Mouse (Mus musculus) limb, embryonic 13.5 days (tissue): ENCODE measurements around the gene Htr2c. TPM values are rescaled to one million over a fixed set of nuclear protein-coding genes. Genes with fewer than 3 reads are reported as not detected.

Experiments used
- ATAC-seq: fragments of 200-750 bp; cut with Nextera tagmentation; 2 replicates; pipeline ENCODE4 v1.8.0; 2017; ENCODE audit warnings: low read depth, moderate number of reproducible peaks, moderate TSS enrichment; ENCODE audit not compliant: low FRiP score
- H3K27ac ChIP-seq: fragments of 300-500 bp; sonication (generic); 2 replicates; pipeline ENCODE4 v1.5.1; 2015; ENCODE audit warnings: inconsistent platforms, mild to moderate bottlenecking, moderate library complexity
- H3K27me3 ChIP-seq: fragments of 300-500 bp; sonication (generic); 2 replicates; pipeline ENCODE4 v1.6.1; 2015; ENCODE audit warnings: mild to moderate bottlenecking, inconsistent platforms
- H3K36me3 ChIP-seq: fragments of 300-500 bp; sonication (generic); 2 replicates; pipeline ENCODE4 v1.6.1; 2015; ENCODE audit warnings: inconsistent platforms, mild to moderate bottlenecking, moderate library complexity
- H3K4me1 ChIP-seq: fragments of 300-500 bp; sonication (generic); 2 replicates; pipeline ENCODE4 v1.6.1; 2015; ENCODE audit warnings: inconsistent platforms
- H3K4me2 ChIP-seq: fragments of 300-500 bp; sonication (generic); replicated peaks from 2 replicates; pipeline ENCODE4 v1.6.1; 2015; ENCODE audit warnings: inconsistent platforms, mild to moderate bottlenecking, moderate library complexity
- H3K4me3 ChIP-seq: fragments of 300-500 bp; sonication (generic); 2 replicates; pipeline ENCODE4 v1.5.1; 2015; ENCODE audit warnings: moderate library complexity, mild to moderate bottlenecking, inconsistent platforms
- H3K9ac ChIP-seq: fragments of 300-500 bp; sonication (generic); 2 replicates; pipeline ENCODE4 v1.6.1; 2015; ENCODE audit warnings: mild to moderate bottlenecking, inconsistent platforms
- H3K9me3 ChIP-seq: fragments of 300-500 bp; sonication (generic); 2 replicates; pipeline ENCODE4 v1.6.1; 2016; ENCODE audit warnings: inconsistent platforms
- WGBS: fragments of 180-500 bp; shearing (Covaris S2); methylation state at CpG from one replicate; pipeline ENCODE4 v1.1.7; 2015; 5-methylcytosine and 5-hydroxymethylcytosine counted together
- polyA plus RNA-seq: library from polyadenylated mRNA; unstranded; fragments of >200 nt; fragmentation: Nextera tagmentation; extraction: Ambion mirVana; gene quantifications from 2 replicates; pipeline ENCODE4 v1.2.1, GENCODE M21; 2015

The Htr2c gene
- 0.10 and 0.15 TPM in 2 replicates for polyA plus RNA-seq

DNA sequence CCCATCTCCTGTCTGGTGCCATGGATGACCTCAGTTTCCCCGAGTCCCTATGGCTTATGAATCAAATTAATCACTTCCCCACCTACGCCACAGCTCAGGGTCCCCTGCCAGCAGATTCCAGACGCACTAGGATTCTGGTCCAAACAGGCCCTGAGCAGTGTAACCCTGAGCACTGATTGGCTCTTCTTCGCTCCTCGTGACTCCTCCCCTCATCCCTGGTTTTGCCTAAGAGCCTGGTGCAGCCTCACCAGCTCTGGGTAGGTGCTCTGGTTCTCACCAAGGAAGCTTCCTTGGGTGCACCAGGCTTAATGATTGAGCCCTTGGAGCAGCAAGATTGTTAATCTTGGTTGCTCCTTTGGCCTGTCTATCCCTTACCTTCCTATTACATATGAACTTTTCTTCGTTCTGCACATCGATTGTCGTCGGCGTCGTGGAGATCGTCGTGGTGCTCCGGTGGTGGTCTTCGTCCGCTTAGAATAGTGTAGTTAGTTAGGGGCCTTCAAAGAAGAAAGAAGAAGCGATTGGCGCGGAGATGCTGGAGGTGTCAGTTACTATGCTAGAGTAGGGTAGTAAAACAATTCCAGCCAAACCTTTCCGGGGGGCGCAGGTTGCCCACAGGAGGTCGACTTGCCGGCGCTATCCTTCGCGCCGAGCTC, at the start of gene Htr2c:
Htr2c (plus strand) TSS at position 256 of the 656 bp plus-strand sequence.
- H3K27ac ChIP-seq = no peak within 1 kb of the TSS
- peaks cover 53% of the 10 kb centered on the region for H3K27me3 ChIP-seq
- H3K9me3 ChIP-seq = no peaks in the 10 kb centered on the region
- 0 out of 2 replicates have a peak, but pooled peaks have one; percentile 48 for ATAC-seq
- no peak within 1 kb of the TSS for H3K9ac ChIP-seq
- WGBS = 20% methylated on average over 27 of the region's 27 CpGs
- H3K36me3 ChIP-seq = no peaks in the 10 kb centered on the region
- no peaks in the 10 kb centered on the region for H3K4me1 ChIP-seq
- H3K4me3 ChIP-seq = peak within 1 kb of the TSS; percentile 35
- peak within 1 kb of the TSS; percentile 62 for H3K4me2 ChIP-seq

DNA sequence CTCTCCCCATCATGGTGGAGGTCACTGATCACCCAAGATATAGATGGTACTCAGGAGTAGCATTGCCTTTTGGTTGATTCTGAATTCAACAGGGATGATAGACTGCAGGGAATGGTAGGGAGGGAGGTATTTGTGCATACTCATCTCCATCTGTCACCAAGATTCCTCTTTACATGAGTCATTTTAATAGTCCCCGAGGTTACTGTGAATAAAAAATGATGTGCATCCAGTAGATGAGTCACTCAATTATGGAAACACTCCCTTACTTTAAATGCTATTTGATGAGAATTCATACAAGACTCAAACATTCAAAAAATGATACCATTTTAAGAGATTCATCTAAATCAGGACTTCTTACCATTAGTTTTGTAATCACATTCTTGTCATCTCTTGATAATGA, 34.1 kb upstream of the Htr2c start:
- H3K27ac ChIP-seq = no peak overlapping the region

DNA sequence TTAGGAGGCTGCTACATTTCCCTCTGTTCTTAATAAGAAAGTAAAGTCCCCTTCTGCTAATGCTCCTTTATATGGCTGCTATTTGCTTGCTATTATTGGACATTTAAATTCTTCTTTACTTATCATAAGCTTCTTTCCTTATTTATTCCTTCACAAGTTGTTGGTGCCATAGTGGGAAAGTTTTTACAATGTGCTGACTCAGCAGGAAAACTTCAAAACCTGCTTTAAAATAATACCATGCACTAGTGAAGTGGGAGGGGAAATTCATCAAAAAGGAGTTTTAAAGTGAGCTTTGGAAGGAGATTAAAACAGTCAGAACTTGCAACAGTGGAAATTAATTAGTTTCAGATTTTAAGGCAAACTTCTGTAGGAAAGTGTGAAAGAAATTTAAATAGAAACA, 26.0 kb upstream of the Htr2c start:
- H3K36me3 ChIP-seq = no peaks in the 10 kb centered on the region

More for the DNA sequence above, 34.1 kb upstream of the Htr2c start:
- Histone ChIP-seq H3K4me3 (no peak overlapping the region), H3K4me1 (no peaks in the 10 kb centered on the region), H3K36me3 (no peaks in the 10 kb centered on the region), H3K9me3 (no peaks in the 10 kb centered on the region), H3K27me3 (no peaks in the 10 kb centered on the region), H3K9ac (no peak overlapping the region), H3K4me2 (no peak overlapping the region)
- WGBS = 53% methylated on average over 1 of the region's 1 CpGs
- ATAC-seq = no peak

DNA sequence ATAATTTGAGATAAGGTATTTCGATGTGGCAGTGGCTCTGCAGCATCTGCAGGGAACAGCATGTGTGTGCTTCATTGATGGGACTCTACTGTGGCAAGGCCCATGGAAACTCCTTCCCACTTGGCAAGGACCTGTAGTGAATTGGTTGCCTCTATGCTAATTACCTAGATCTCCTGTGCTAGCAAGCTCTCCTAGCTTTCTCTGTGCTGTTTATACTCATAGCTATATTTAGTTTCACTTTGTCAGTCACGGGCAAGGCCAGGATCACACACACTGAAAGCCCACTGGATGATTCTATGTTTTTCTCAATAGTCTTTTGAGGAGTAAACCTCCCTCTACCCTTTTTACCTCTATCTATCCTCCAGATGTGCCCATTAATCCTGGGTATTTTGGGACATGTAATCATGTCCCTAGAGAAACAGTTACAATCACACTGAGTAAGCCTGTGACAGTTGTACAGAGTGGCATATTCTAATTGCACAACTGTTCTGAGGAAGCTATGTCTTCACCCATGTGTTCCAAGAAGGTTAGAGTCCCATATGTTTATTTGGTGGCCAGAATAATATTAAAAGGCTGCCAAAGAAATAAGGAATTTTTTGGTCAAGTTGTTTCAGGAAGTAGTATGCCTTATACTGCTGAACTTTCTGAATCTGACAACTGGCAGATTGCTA, 16.0 kb upstream of the Htr2c start:
- no peak for ATAC-seq
- WGBS = 72% methylated on average over 2 of the region's 2 CpGs
- no peak overlapping the region for H3K4me2 ChIP-seq

More for the DNA sequence above, 26.0 kb upstream of the Htr2c start:
- Histone ChIP-seq H3K27me3 (no peaks in the 10 kb centered on the region), H3K4me2 (no peak overlapping the region), H3K4me3 (no peak overlapping the region), H3K27ac (no peak overlapping the region), H3K9me3 (no peaks in the 10 kb centered on the region), H3K9ac (no peak overlapping the region), H3K4me1 (no peaks in the 10 kb centered on the region)
- no peak for ATAC-seq

DNA sequence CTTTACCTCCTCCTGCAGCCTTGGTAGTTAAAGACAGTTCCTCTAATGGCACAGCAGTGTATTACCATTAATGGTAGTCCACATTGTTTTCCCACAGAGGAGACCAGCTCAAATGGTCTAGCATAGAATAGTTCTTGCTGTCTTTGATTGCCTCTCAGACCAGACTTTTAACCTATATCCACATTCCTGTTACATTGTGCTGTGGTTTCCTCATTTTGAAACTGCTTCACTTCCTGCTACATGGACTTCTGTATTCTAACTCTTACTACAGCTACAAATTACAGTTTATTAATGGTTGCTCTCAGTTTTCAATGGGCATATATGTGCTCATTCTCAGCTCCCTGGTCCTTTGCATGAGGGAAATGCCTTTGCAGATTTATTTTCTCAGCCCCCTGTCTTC, 15.3 kb upstream of the Htr2c start:
- Histone ChIP-seq H3K4me2 (no peak overlapping the region), H3K4me1 (no peaks in the 10 kb centered on the region), H3K36me3 (no peaks in the 10 kb centered on the region), H3K9ac (no peak overlapping the region), H3K27ac (no peak overlapping the region), H3K4me3 (no peak overlapping the region), H3K27me3 (no peaks in the 10 kb centered on the region), H3K9me3 (no peaks in the 10 kb centered on the region)
- no peak for ATAC-seq

More for the DNA sequence above, 16.0 kb upstream of the Htr2c start:
- Histone ChIP-seq H3K27ac (no peak overlapping the region), H3K36me3 (no peaks in the 10 kb centered on the region), H3K9ac (no peak overlapping the region), H3K9me3 (no peaks in the 10 kb centered on the region), H3K4me3 (no peak overlapping the region), H3K4me1 (no peaks in the 10 kb centered on the region), H3K27me3 (no peaks in the 10 kb centered on the region)

DNA sequence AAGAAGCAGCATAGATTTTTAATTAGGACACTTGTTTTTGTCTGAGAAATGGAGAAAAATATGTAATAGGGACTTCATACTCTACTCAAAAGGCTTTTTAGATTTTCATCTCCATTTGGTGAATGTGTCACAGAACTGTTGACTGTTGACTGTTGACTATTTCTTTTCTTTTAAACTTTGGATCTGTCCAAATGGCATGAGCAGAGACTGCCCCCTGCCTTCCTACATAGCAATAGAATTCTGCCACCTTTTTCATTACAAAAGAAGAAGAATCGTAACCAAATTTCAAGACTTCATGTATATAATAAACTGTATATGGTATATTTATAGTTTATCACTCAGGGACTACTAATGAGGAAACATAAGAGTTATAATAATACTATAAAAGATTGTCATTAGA, 3.7 kb upstream of the Htr2c start:
- Histone ChIP-seq H3K9me3 (no peaks in the 10 kb centered on the region), H3K4me1 (no peaks in the 10 kb centered on the region), H3K4me3 (no peak overlapping the region), H3K36me3 (no peaks in the 10 kb centered on the region), H3K27ac (no peak overlapping the region), H3K9ac (no peak overlapping the region), H3K27me3 (peaks cover 41% of the 10 kb centered on the region), H3K4me2 (no peak overlapping the region)
- WGBS = 76% methylated on average over 1 of the region's 1 CpGs
- ATAC-seq = no peak

DNA sequence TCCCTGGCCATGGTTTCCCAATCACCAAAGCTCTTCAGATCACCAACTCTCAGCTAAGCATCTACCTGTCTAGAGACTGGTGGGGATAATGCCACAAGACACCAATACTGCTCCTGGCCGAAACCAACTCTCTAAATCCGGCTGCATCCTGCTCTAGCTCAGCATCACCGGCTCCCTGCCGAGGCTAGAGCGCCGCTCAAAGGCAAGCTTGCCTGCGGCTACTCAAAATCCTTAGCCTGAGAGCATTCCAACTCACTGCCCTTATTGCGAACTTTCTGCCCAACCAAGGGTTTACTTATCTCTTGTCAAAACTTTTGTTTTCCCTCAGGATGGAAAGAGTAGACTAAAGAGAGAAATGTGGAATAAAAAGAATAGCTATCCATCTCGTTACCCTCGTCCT, 2.4 kb upstream of the Htr2c start:
- no peaks in the 10 kb centered on the region for H3K9me3 ChIP-seq
- H3K9ac ChIP-seq = no peak overlapping the region
- no peaks in the 10 kb centered on the region for H3K36me3 ChIP-seq
- H3K27ac ChIP-seq = no peak overlapping the region
- no peak overlapping the region for H3K4me2 ChIP-seq
- WGBS = 22% methylated on average over 10 of the region's 10 CpGs
- peaks cover 52% of the 10 kb centered on the region for H3K27me3 ChIP-seq
- H3K4me1 ChIP-seq = no peaks in the 10 kb centered on the region
- no peak overlapping the region for H3K4me3 ChIP-seq
- ATAC-seq = no peak

DNA sequence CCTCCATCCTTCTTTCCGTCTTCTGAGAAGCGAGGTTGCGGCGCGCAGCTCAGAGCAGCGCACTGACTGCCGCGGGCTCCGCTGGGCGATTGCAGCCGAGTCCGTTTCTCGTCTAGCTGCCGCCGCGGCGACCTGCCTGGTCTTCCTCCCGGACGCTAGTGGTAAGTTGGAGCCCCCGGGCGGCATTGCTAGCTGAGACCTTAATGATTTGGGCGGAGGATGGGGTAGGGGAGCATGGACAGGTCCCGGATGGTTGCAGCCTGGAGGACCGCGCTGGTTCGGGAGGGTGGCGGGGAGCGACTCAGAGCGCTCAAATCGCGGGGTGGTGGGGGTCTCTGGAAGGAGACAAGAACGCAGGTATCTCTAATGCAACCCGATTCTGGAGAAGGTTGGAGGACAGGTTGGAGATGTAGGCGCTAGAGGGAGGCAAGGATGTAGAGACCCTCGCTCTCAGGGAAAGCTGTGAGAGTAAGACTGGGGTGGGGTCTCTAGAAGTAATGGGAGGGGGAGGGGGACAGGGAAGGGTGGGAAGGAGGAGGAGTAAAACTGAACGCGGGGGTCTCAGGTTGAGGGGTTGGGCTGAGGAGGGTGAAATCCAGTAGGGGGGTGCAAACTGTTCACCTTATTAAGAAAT, 718 bp downstream of the Htr2c start:
- Histone ChIP-seq H3K4me1 (no peaks in the 10 kb centered on the region), H3K4me2 (peak overlapping the region; percentile 62), H3K27ac (no peak overlapping the region), H3K9ac (no peak overlapping the region), H3K27me3 (peaks cover 53% of the 10 kb centered on the region), H3K4me3 (peak overlapping the region; percentile 35), H3K9me3 (no peaks in the 10 kb centered on the region), H3K36me3 (no peaks in the 10 kb centered on the region)
- ATAC-seq = no peak
- WGBS = 10% methylated on average over 37 of the region's 37 CpGs

DNA sequence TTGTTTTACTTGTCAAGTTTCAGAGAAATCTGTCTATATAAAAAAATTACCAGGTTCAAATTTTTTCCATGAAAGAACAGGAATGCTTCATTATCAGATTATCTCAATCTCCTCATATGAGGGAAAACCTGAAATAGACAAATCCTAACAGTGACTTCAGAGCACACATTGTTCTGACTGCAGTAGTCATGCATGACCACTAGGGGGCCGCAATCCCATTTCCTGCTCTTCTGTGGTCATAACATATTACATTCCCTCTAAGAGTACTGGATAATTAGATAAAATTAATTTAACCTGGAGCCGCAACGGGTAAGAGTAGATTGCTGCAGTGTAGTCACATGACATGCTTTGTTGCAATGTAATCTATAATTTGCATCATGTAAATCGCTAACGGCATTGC, 17.6 kb downstream of the Htr2c start:
- Histone ChIP-seq H3K4me1 (no peaks in the 10 kb centered on the region), H3K36me3 (no peaks in the 10 kb centered on the region), H3K27ac (no peak overlapping the region), H3K4me2 (no peak overlapping the region), H3K9ac (no peak overlapping the region), H3K9me3 (no peaks in the 10 kb centered on the region), H3K4me3 (no peak overlapping the region), H3K27me3 (no peaks in the 10 kb centered on the region)
- ATAC-seq = no peak
- WGBS = 62% methylated on average over 5 of the region's 5 CpGs

DNA sequence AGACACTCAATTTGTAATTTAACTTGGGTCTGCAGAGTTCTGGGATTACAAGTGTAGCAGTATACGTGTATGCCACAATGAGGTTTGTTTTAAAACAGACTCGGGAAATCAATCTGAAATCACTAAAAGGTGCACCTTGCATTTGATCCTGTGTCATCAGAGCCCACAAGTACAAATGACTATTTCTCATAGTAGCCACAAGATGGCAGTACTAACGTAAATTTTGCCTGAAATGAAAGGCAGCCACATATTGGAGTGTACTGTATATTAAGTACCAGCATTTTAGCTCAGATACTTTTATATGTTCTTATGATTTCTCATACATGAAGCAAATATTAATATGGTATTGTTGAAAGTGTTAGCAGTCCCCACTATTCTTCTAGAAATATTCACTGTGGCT, 93.4 kb downstream of the Htr2c start:
- no peak overlapping the region for H3K4me3 ChIP-seq
- H3K36me3 ChIP-seq = no peaks in the 10 kb centered on the region
- H3K9ac ChIP-seq = no peak overlapping the region
- no peak overlapping the region for H3K4me2 ChIP-seq
- 23% methylated on average over 3 of the region's 3 CpGs for WGBS
- H3K4me1 ChIP-seq = no peaks in the 10 kb centered on the region
- H3K27ac ChIP-seq = no peak overlapping the region
- ATAC-seq = no peak
- H3K27me3 ChIP-seq = no peaks in the 10 kb centered on the region
- no peaks in the 10 kb centered on the region for H3K9me3 ChIP-seq

DNA sequence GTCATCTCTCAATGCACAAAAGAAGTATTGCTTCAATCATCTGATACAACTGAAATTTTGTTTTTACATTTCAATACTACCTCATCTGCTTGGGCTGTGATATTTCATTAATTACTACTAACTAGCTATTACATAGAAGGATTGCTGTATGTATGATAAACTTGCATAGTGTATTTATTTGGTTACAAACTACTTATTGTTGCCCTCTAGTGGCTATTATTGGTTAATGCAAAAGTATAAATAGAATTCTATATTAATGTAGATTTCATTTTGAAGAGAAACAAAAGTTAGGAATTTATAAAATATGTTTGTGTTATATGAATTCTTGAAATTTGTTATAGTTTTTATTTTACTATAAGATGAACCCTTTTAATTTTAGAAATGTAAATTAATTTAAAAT, 109.3 kb downstream of the Htr2c start:
- Histone ChIP-seq H3K4me2 (no peak overlapping the region), H3K36me3 (no peaks in the 10 kb centered on the region), H3K9me3 (no peaks in the 10 kb centered on the region), H3K27me3 (no peaks in the 10 kb centered on the region), H3K27ac (no peak overlapping the region), H3K4me1 (no peaks in the 10 kb centered on the region), H3K4me3 (no peak overlapping the region), H3K9ac (no peak overlapping the region)
- no peak for ATAC-seq

DNA sequence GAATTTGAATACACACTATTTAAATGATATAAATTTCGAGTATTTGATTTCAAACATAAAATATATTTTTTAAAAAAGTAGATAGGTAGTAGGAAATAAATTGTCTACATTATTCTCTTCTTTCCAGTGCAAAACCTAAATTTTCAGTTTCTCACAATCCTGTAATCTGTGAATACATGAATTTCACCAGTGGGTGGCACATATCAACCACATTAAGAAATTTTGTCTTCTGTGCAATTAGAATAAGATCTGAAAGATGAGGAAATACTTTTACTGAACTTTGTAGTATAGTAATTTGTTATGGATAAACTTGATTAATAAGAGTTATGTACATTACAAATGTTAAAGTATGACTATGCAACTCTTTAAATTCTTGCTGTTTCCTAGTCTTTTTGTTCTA, 156.8 kb downstream of the Htr2c start:
- no peak for ATAC-seq
- Histone ChIP-seq H3K36me3 (no peaks in the 10 kb centered on the region), H3K9me3 (no peaks in the 10 kb centered on the region; the same call in 1 of the 2 replicates), H3K9ac (no peak overlapping the region), H3K27ac (no peak overlapping the region), H3K4me2 (no peak overlapping the region), H3K4me1 (no peaks in the 10 kb centered on the region), H3K4me3 (no peak overlapping the region), H3K27me3 (no peaks in the 10 kb centered on the region)
- WGBS = 45% methylated on average over 1 of the region's 1 CpGs
